Mouse (Mus musculus) heart, postnatal 25 days (tissue): ENCODE data around the gene Pih1d1. TPM values are rescaled to one million over a fixed set of nuclear protein-coding genes. Genes with fewer than 3 reads are reported as not detected.
A peak's percentile ranks its signal among the peaks of the same experiment; 100 is the strongest.

Experiments used
- DNase-seq: peaks from one replicate; pipeline ENCODE4 v3.0.0; 2022; ENCODE audit warnings: low spot score
- intact Hi-C: fragments of 180-260 bp; cut with DNase I; formaldehyde crosslinking; loops from one replicate; pipeline ENCODE4 v1.15.1; 2025
- total RNA-seq, 2 experiments: library from RNA; stranded (reverse); gene quantifications; 2 replicates each; pipeline ENCODE4 v1.2.3; 2021

Pih1d1 gene
- total RNA-seq, 2 experiments from 2014 or later = 29.7 to 30.9 TPM

DNA sequence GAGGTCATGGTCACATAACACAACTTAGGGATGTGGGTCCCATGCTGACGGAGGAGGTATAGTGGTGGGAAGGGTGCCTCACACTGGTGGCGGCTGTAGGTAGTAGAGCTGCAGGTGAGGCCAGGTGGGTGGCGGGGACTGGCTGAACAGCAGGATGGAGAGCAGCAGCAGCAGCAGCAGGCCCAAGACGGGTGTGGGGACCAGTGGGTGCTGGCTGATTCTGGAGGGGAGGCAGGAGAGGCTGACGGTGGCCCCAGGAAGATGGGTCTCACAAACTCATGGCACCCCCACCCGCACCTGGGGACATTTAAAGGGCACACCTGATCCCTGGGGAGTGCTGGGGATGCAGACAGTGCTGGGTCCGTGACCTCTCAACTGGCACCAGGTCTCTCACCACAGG, 29.6 kb downstream of the Pih1d1 start:
- DNase-seq = no peak
- intact Hi-C loops = no loop called here

DNA sequence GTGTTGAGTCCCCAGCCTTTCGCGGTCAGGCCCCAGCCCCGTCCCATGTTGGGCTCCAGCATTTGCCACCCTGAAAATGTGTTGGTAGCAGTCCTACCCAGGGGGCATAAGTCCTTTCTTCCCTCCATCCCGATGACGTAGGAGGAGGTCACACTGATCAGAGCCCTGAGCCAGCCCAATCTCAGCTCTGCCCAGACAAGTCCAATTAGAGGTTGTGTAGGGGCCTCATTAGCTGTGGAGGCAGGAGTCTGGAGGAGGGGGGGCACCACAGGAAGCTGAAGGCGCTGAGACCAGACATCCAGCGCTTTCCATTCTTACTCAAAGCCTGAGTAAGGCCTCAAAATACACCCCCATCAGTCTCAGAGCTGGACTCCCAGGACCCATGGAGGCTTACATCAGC, 31.8 kb downstream of the Pih1d1 start:
- DNase-seq = no peak
- intact Hi-C loops = no loop called here

DNA sequence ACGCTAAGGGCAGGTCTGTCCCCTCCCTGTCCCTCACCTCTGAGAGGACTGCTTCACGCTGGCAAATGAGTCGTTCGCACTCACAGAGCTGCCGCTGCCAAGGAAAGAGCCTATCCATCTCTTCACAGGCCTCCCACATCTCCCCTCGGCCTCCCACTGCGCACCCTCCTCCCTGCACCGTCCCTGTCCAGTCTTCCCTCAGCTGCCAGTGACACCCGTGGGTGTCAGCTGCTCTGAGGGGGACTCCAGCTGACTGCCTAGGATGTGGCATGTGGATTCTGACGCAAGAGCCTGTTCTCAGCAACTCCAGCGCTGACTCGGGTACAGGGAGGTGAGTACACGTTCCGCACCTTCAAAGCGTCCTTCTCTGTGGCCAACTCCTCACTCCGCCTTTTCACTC, 35.5 kb downstream of the Pih1d1 start:
- intact Hi-C loops = no loop called here
- DNase-seq = no peak

DNA sequence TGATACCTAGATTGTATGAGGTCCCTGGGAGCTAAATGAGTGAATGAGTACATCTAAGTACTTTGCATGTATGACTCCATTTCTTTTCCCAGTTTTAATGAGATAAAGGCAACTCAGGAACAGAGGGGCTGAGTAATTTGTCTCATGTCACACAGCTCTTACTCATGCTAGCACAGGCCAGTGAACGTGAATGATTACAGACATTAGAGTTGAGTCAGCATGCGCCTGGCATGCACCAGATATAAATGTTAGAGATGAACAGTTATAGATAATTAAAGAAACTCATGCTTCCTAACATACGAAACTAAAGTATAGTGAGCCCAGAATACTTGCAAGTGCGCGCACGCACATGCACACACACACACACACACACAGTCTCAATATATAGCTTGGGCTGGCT, 36.1 kb downstream of the Pih1d1 start:
- no peak for DNase-seq
- intact Hi-C loops = no loop called here

DNA sequence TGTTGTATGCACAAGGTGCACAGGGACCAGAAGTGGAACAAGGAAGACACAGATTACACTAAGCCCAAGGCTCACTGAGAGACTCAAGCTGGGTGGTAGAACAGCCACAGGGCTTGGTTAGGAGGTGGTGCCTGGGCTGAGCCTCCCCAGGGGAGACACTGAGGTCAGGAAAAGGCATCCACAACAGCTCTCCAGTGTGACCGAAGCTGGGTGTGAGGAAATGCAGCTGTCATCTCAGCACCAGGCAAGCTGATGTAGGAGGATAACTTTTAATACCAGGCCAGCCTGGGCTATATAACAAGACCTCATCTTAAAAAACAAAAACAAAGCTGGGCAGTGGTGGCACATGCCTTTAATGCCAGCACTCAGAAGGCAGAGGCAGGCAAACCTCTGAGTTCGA, 37.1 kb downstream of the Pih1d1 start:
- intact Hi-C loops = no loop called here
- no peak for DNase-seq

DNA sequence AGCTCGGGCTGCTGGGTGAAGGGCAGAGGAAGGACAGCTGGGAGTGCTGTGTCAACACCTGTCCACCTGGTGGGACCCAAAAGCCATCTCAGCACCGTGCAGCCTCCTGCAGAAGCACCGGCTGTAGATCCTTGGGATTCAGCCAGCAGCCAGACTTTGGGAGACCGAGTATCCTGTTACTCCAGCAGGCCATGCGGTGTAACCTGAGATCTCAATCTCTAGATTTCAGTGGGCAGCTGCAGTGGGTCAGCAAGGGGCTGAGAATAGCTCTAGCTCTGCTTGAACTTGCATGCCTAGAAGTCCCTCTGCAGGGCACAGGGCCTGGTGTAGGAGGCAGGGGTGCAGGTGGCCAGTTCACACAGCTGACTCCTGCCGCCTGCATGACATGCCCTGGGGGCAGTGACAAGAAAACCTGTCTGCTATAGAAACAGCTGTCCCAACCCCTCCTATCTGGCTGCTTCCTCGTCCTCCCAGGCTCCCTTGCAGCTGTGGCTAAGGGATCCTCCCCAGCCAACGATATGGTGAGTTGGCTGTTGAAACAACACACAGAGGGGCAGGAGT, 37.8 kb downstream of the Pih1d1 start:
- intact Hi-C loops = no loop called here
- DNase-seq = no peak

DNA sequence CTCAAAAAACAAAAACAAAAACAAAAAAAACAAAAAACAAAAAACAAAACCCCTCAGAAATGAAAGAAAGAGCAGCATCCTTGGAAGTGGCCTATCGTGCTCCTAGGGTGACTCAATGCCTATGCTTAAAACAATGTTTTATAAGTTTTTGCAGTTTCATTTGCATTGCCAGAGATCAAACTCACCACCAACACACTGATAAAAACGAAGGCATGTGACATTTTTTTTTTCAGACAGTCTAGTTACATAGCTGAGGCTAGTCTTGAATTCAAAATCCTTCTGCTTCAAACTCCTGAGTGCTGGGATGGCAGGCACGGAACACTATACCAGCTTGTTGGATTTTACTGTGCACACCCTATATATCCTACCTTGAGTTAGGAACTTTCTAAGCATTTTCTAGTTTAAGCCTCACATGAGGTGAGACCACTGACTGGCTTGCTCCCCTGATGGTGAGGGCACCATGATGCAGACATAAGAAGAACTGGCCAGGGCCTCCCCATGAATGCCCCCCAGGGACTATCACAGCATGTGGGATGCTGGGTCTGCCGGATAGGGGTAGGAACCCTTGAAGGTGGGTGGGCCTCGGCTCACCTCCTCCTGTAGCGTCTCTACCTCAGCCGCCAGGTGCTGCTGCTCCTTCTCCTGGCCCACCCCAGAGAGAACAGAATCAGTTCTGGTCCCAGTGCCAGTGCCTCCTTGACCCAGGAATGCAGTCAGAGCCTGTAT, 38.6 kb downstream of the Pih1d1 start:
- intact Hi-C loops = no loop called here

DNA sequence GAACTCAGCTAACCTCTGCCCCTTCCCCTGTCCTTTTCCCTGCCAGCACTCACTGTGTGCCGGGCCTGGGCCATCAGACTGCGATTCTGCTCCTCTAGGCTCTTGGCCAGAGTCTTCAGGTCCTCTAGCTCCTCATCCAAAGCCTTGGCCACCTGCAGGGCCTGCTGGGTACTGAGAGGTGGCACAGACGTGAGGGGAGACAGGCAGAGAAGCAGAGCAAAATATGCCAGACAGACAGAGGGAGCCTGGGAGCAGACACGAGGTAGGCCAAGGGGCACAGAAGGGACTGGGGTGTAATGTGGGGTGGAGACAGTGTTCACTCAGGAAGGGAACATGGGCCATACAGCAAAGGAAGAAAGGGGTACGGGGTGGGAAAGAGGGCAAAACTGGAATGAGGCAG, 39.3 kb downstream of the Pih1d1 start:
- intact Hi-C loops = no loop called here
- no peak for DNase-seq

More for the DNA sequence above, 38.6 kb downstream of the Pih1d1 start:
- DNase-seq = no peak

DNA sequence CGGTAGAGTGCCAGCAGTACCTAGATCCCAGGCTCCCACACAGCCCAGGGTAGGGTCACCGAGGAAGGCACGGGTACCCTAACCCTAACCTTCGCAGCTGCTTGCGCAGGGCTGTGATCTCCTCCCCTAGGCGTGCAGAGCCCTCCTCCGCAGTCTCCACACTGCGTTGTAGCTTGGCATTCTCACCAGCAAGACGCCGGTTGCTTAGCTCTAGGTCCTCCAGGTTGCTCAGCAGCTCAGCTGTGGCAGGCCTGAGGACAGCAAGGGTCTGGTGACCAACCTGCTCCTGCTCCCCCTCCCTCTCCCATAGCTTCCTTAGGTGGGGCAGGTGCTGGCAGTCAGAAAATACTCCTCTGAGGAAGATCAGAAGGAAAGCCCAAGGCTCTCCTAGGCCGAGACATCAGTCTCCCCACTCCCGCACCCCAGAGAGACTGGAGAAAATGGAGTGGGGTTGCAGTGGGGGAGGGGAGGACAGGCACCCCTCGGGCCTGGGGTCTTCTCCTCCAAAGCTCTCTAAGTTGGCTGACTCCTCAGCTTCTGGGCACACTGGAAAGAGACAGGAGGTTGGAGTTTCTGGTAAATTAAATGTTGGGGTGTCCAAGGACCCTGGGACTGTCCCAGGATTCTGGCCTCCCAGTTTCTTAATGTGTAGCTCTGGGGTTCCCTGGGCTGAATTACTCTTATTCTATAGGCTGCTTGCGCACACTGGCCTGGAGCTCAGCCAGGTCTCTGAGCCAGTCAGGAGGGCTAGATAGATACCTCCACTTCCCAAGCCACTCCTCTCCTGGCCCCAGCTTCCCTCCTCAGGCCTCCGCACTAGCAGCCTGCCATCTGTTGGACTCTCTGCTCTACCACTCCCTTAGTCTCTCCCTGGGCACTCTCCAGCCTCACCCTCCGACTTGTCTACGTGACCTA, 40.0 kb downstream of the Pih1d1 start:
- intact Hi-C loops = no loop called here

DNA sequence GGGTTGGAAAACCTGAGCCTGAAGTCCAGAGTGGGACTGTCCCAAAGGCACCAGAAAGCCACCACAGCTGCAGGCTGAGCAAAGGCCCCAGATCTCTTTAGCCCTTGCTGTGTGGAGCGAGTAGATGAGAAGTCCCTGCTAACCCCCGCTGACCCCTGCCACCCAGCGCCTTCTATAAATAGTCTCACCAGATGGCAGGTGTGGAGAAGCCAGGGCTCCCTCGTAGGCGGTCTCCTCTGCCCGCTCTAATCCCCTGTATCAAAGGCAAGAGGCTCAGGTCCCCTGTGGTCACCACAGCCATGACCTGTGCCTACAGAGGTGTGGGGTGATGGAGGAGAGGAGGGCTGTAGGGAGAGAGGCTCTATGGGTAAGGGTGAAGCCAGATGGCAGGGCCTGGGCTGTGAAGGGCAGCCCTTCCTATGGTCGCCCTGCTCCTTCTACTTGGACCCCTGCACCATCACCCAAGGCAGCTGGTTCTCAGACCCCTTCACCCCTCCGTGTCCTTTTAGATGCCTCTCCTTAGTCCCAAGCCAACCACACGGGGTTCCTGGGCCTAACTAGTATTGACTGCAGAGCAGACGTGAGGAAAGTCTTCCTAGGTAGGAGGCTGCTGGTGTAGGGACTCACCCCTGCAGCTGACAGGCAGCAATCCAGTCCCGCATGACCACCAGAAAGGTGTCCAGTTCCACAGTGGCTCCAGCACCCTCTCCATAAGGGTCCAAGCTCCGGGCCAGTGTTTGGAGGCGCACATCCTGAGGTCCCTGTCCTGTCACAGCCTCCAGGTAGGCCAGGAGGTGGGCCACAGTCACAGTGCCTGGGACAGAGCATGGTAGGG, 41.5 kb downstream of the Pih1d1 start:
- no peak for DNase-seq
- intact Hi-C loops = loop anchor here (2.0 kb wide), 1 partner anchor 117 kb away; no protein-coding TSS in a partner anchor

More for the DNA sequence above, 40.0 kb downstream of the Pih1d1 start:
- no peak for DNase-seq

DNA sequence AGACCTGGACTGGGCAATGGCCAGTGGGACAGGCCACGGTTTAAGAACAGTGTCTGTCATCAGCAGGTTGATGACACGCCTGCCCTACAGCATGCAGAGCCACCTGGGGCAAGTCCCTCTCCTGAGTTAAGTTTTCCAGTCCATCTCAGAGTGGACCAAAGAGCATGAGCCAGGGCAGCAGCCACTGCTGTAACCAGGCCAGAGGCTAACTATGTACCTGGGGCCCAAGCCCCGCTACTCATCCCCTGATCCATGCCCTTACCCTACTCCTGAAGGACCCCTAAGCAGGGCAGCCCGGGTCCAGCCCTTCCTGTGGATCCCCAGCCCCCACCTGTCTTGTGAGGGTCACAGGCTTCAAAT, 42.1 kb downstream of the Pih1d1 start:
- intact Hi-C loops = loop anchor here (2.0 kb wide), 1 partner anchor 117 kb away; no protein-coding TSS in a partner anchor
- no peak for DNase-seq

DNA sequence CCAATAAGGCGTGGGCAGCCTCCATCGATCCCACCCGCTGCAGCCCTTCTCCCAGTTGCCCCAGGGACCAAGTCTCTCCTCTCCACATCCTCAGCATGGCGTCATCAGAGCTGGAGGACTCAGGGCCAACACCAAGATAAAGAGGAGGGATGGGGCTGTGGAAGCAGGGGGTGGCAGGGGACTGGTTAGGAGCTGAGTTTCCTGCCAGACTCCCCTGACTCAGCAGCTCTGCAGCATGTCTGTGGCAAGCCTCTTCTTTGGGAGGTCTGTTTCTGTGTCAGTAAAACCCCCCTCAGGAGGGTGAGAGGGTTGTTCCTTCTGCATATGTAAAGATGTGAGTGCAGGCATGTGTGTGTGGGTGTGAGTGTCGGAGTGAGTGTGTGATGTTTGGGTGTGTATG, 42.9 kb downstream of the Pih1d1 start:
- no peak for DNase-seq
- intact Hi-C loops = loop anchor here (2.0 kb wide), 1 partner anchor 118 kb away; no protein-coding TSS in a partner anchor

DNA sequence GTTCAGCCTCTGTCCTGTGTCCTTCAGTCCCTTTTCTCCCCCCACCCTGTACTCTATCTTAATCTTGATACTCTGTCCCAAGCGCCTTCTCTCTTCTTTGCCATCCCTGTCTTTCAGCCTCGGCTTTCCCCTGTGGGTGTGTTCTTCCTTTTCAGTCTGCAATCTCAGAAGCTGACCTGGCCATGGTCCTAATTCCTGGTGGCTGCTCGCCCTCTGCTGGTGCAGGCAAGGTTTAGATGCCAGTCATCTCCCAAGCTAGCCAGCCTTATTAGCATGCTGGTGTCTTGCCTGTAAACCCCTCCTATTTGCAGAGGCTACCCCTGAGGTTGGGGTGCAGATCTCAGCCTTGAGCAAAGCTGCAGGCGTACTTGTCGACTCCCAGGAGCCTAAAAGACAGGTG, 44.3 kb downstream of the Pih1d1 start:
- peak; percentile 45 for DNase-seq
- intact Hi-C loops = loop anchor here (1.0 kb wide), 1 partner anchor 36 kb away; no protein-coding TSS in a partner anchor

DNA sequence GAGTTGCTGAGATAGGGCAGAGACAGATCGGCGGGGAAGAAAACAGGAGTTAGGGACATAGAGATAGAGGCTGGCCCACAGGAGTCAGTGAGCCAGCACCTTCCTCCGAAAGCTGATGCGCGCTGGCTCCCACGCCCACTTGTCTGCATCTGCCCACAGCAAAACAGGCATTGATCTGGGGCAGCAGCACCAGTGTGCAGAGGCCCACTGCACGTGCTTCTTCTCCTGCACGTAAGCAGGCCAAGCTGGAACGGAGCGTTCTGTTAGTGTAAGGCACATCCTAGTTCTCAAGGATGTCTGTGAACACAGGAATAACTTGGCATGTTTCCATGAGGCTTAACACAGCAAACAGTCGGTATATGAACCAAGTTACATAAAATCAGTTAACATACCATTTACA, 44.9 kb downstream of the Pih1d1 start:
- DNase-seq = no peak
- intact Hi-C loops = loop anchor here (1.0 kb wide), 1 partner anchor 37 kb away; no protein-coding TSS in a partner anchor

DNA sequence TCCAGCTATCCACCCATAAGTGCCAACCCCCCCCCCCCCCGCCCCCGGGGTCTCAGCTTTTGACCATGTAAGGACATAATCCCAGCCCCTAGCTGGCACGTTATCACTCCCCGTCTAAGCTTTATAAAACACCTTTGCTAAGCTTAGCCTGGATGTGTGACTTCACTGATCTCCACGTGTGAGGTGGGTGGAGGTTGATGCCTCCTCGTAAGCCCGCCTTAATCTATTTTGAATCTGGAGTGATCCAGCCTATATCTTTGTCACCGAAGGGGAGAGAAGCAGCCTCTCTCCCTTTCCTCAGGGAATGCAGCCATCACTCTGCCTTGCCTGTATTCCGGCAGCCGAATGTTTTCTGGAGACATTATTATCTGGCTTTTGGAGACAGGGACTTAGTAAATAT, 48.6 kb downstream of the Pih1d1 start:
- no peak for DNase-seq
- intact Hi-C loops = no loop called here

DNA sequence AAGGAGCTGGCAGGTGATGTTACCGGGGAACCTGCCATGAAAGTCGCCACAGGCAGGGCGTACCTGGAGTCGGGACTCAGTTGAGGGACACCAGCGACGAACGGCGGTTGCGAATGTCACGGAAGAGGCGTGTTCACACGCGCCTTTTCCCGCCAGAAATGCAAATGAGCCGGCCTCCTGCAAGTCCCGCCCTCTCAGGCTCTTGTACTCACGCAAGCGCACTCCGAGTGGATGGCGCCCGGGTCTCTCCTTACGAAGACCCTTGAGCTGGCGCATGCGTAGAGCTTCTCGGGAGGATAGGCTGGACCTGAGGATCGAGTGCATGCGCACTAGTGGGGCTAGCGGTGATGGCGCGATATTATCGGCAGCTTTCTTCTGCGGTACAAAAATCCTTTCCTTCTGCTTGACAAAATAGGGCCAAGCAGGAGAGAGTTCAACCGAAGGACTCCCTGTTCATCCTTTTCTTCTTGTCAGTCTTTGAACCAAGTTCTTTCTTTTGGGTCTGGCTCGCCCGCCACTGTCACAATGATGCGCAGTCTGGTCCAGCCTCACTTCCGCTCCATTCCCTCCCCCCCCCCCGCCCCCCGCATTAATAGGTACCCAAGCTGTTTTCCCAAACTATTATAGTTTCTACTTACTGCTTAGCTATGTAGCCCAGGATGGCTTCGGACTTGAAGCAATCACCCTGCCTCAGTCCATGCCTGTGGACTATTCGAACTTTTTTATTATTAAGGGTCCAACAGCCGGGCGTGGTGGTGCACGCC, 50.5 kb downstream of the Pih1d1 start, which contains the start of gene Ccdc155:
Gene Ccdc155, minus strand, starts transcription at position 513 of the 764 bp plus-strand sequence.
- DNase-seq = peak; percentile 78
- intact Hi-C loops = no loop called here

DNA sequence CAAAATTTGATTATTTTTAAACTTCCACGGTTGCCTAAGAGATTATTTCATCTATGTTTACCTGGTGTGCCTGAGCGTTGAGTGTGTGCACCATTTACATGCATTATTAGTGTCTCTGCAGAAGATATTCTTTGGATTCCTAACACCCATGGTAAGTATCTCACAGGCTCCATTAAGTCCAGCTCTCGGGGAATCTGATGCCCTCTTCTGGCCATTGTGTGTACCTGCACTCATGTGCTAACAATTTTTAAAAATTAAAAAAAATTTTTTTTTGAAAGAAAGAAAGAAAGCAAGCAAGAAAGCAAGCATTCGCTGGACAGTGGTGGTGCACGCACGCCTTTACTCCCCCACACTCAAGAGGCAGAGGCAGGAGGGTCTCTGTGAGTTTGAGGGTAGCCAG, 54.2 kb downstream of the Pih1d1 start:
- intact Hi-C loops = no loop called here
- no peak for DNase-seq
